19 mouse cellular contexts compared by ENCODE assay signal in genomic region chr10:45019849-45020248, GRCm38 (mm10). TPM values are rescaled to one million over a fixed set of nuclear protein-coding genes. Genes with fewer than 3 reads are reported as not detected.
DNase-seq lines count a peak whose midpoint lies in the region; ATAC-seq and TF ChIP-seq lines count a peak whose summit lies in the region.
"Had no signal": no experiment of that assay in that cellular context is flagged by ENCODE, and none has a peak within 500 bp of the region (broad histone marks: within the 10 kb centered on the region; RNA-seq: fewer than 3 reads in every experiment).

No protein-coding gene starts in this region.

- H3K79me2 ChIP-seq in CH12.LX (replicated peaks; ENCODE audit: control insufficient read depth, extremely low read depth, insufficient read depth, poor library complexity, severe bottlenecking), result no peaks in the 10 kb centered on the region

- peak; percentile 69 for DNase-seq in midbrain, embryonic 11.5 days (ENCODE audit: low spot score, missing footprints)
- DNase-seq in midbrain, embryonic 14.5 days, result no peak
- no peak for DNase-seq in CH12.LX (ENCODE audit: extremely low read depth)
- peak; percentile 74 for DNase-seq in induced T-regulatory cell, adult 2 months (ENCODE audit: low read depth)
- DNase-seq in left cerebral cortex, postnatal 10 days (ENCODE audit: extremely low spot score in 1 of 2, low spot score in 2 of 2), result no peak
- DNase-seq in right cerebral cortex, postnatal 14 days, result no peak
- no peak for DNase-seq in adrenal gland, postnatal 10 days
- DNase-seq: adrenal gland, adult 8-10 months; cerebellum, adult 18-20 months; cerebellum, adult 9-11 months; forebrain, postnatal 0 days; gastrocnemius, adult 2 months; gastrocnemius, postnatal 25 days had no signal

- dilution Hi-C loops in CH12.LX (cut with MboI; ENCODE audit: extremely low pct_ligation_motif_present, extremely low pct_unique_long_range_greater_than_20kb, low sequenced_read_pairs), result no loop called here

- H3K9ac ChIP-seq in midbrain, embryonic 11.5 days (ENCODE audit: low read length), result no peak overlapping the region
- no peak overlapping the region for H3K9ac ChIP-seq in midbrain, embryonic 14.5 days (replicated peaks; ENCODE audit: low read length)
- H3K9ac ChIP-seq in CH12.LX (ENCODE audit: insufficient read depth, low read depth), result peak overlapping the region; percentile 35
- H3K9ac ChIP-seq: forebrain, embryonic 13.5 days; forebrain, postnatal 0 days; heart, embryonic 12.5 days; hindbrain, embryonic 15.5 days; intestine, embryonic 15.5 days had no signal

- H3K9me3 ChIP-seq in midbrain, embryonic 11.5 days (ENCODE audit: control insufficient read depth, low read length), result peaks cover 2% of the 10 kb centered on the region; the same call in 1 of the 2 replicates
- H3K9me3 ChIP-seq in midbrain, embryonic 14.5 days (ENCODE audit: control insufficient read depth, low read length), result no peaks in the 10 kb centered on the region
- no peaks in the 10 kb centered on the region for H3K9me3 ChIP-seq in CH12.LX (replicated peaks; ENCODE audit: low read length)
- H3K9me3 ChIP-seq: embryonic facial prominence, embryonic 10.5 days; hindbrain, embryonic 15.5 days; intestine, embryonic 15.5 days had no signal

- H3K27me3 ChIP-seq in midbrain, embryonic 11.5 days (ENCODE audit: control insufficient read depth, insufficient read depth, low read length), result no peaks in the 10 kb centered on the region
- H3K27me3 ChIP-seq in midbrain, embryonic 14.5 days (ENCODE audit: control insufficient read depth, insufficient read depth, low read length), result no peaks in the 10 kb centered on the region
- no peaks in the 10 kb centered on the region for H3K27me3 ChIP-seq in CH12.LX (replicated peaks)
- H3K27me3 ChIP-seq: heart, embryonic 12.5 days; hindbrain, embryonic 15.5 days; intestine, embryonic 15.5 days had no signal

- TF ChIP-seq CTCF in CH12.LX (conservative IDR thresholded peaks at IDR 0.05 in 1 of 2, IDR thresholded peaks at IDR 0.05 in 1 of 2; ENCODE audit: low read depth in 2 of 2, low read length in 2 of 2), result no peak

- in situ Hi-C loops in CH12.LX (cut with MboI; ENCODE audit: low pct_ligation_motif_present, low pct_unique_long_range_greater_than_20kb, low sequenced_read_pairs), result loop anchor here (25.0 kb wide), 1 partner anchor 258 kb away; no protein-coding TSS in a partner anchor

- no peaks in the 10 kb centered on the region for H3K4me1 ChIP-seq in midbrain, embryonic 11.5 days (ENCODE audit: control insufficient read depth, insufficient read depth, low read length)
- no peaks in the 10 kb centered on the region for H3K4me1 ChIP-seq in midbrain, embryonic 14.5 days (ENCODE audit: control insufficient read depth, insufficient read depth, low read length)
- peaks cover 0 to 12% of the 10 kb centered on the region in 2 experiments; a peak in 1 of 4 replicates for H3K4me1 ChIP-seq in CH12.LX (ENCODE audit: control insufficient read depth in 1 of 2, insufficient read depth in 2 of 2)
- H3K4me1 ChIP-seq: embryonic facial prominence, embryonic 10.5 days; forebrain, embryonic 13.5 days; heart, embryonic 12.5 days; hindbrain, embryonic 15.5 days; intestine, embryonic 15.5 days had no signal

- TF ChIP-seq EP300 in CH12.LX (IDR thresholded peaks at IDR 0.05; ENCODE audit: low read length), result peak; percentile 7; the same call in 1 of the 2 replicates

- H3K4me3 ChIP-seq in midbrain, embryonic 11.5 days (ENCODE audit: low read depth, low read length), result no peak overlapping the region
- no peak overlapping the region for H3K4me3 ChIP-seq in midbrain, embryonic 14.5 days (replicated peaks; ENCODE audit: low read depth, low read length)
- no peak overlapping the region for H3K4me3 ChIP-seq in CH12.LX (replicated peaks in 1 of 3; ENCODE audit: low read depth in 2 of 3, low read length in 2 of 3, poor library complexity in 1 of 3)
- H3K4me3 ChIP-seq: embryonic facial prominence, embryonic 10.5 days; forebrain, embryonic 13.5 days; gastrocnemius, adult 2 months; heart, embryonic 12.5 days; hindbrain, embryonic 15.5 days; intestine, embryonic 15.5 days had no signal

- ATAC-seq in midbrain, embryonic 11.5 days (ENCODE audit: low FRiP score), result no peak
- no peak for ATAC-seq in midbrain, embryonic 14.5 days (ENCODE audit: low FRiP score, low TSS enrichment)
- ATAC-seq: forebrain, embryonic 13.5 days; forebrain, postnatal 0 days; Patski had no signal

- H3K27ac ChIP-seq in midbrain, embryonic 11.5 days (ENCODE audit: low read depth, low read length), result no peak overlapping the region
- no peak overlapping the region for H3K27ac ChIP-seq in midbrain, embryonic 14.5 days (replicated peaks; ENCODE audit: low read depth, low read length)
- peak overlapping the region; percentile 36; the same call in 1 of the 2 replicates for H3K27ac ChIP-seq in CH12.LX (ENCODE audit: insufficient read depth, low read depth)
- H3K27ac ChIP-seq: embryonic facial prominence, embryonic 10.5 days; forebrain, embryonic 13.5 days; gastrocnemius, adult 2 months; hindbrain, embryonic 15.5 days; intestine, embryonic 15.5 days had no signal

- H3K4me2 ChIP-seq in midbrain, embryonic 11.5 days, result no peak overlapping the region
- H3K4me2 ChIP-seq in midbrain, embryonic 14.5 days (ENCODE audit: low read length), result no peak overlapping the region
- peak overlapping the region; percentile 72 for H3K4me2 ChIP-seq in CH12.LX (ENCODE audit: insufficient read depth, low read depth, poor library complexity, severe bottlenecking)
- H3K4me2 ChIP-seq: forebrain, embryonic 13.5 days; heart, embryonic 12.5 days; hindbrain, embryonic 15.5 days; intestine, embryonic 15.5 days had no signal

- TF ChIP-seq RAD21 in CH12.LX (IDR thresholded peaks at IDR 0.05; ENCODE audit: low read depth, low read length), result no peak

- TF ChIP-seq POLR2A in CH12.LX (IDR thresholded peaks at IDR 0.05; ENCODE audit: low read depth, low read length), result no peak

- intact Hi-C loops in left cerebral cortex, postnatal 10 days (cut with DNase I), result no loop called here

- H3K36me3 ChIP-seq in midbrain, embryonic 11.5 days (ENCODE audit: control insufficient read depth, insufficient read depth, low read length), result no peaks in the 10 kb centered on the region
- no peaks in the 10 kb centered on the region for H3K36me3 ChIP-seq in midbrain, embryonic 14.5 days (ENCODE audit: control insufficient read depth, insufficient read depth, low read length)
- no peaks in the 10 kb centered on the region for H3K36me3 ChIP-seq in CH12.LX (replicated peaks in 1 of 2; ENCODE audit: control insufficient read depth in 1 of 2, insufficient read depth in 1 of 2, low read length in 1 of 2)
- H3K36me3 ChIP-seq: embryonic facial prominence, embryonic 10.5 days; heart, embryonic 12.5 days; hindbrain, embryonic 15.5 days; intestine, embryonic 15.5 days had no signal

- WGBS in midbrain, embryonic 11.5 days, result 89% methylated on average over 10 of the region's 10 CpGs
- 89% methylated on average over 10 of the region's 10 CpGs for WGBS in midbrain, embryonic 14.5 days

TF ChIP-seq in CH12.LX, 34 proteins besides CTCF, POLR2A, EP300 and RAD21:
- TF ChIP-seq ETS1 (conservative IDR thresholded peaks at IDR 0.05; ENCODE audit: low read depth, low read length) (peak; percentile 28; the same call in 1 of the 2 replicates), PAX5 (IDR thresholded peaks at IDR 0.05; ENCODE audit: low read length) (no peak), TBP (conservative IDR thresholded peaks at IDR 0.05; ENCODE audit: low read depth, low read length) (0 out of 2 replicates have a peak, but pooled peaks have one; percentile 10)

RNA-seq across cellular contexts. Expression of gene Prep, which starts 47.2 kb away (rescaled TPM):
- polyA plus RNA-seq in midbrain, embryonic 11.5 days (2014; fragmentation: Nextera tagmentation; extraction: Ambion mirVana), result 27.3 and 29.2 TPM in 2 replicates
- polyA plus RNA-seq in midbrain, embryonic 14.5 days (2014; fragmentation: Nextera tagmentation; extraction: Ambion mirVana), result 17.1 and 23.6 TPM in 2 replicates
- 17.6 and 17.8 TPM in 2 replicates for total RNA-seq in CH12.LX (2012; rRNA removed)
- total RNA-seq in CH12.LX (2014; rRNA removed), result 25.0 and 25.7 TPM in 2 replicates
- 26.0 and 28.2 TPM in 2 replicates for polyA plus RNA-seq in CH12.LX (2012; ENCODE audit: insufficient read length, low read depth)
- 10 to 100 TPM; 19.3 to 20.5 TPM for total RNA-seq in left cerebral cortex, postnatal 10 days (2021)
- 10 to 100 TPM; 15.3 to 16.8 TPM for total RNA-seq in adrenal gland, postnatal 10 days (2021)

Comparison
In these comparisons a context has a peak if more than half of its experiments do, and no peak if none do; other contexts are left out.
1. DNase-seq: peak in midbrain, embryonic 11.5 days (single experiment) and induced T-regulatory cell, adult 2 months (single experiment); none in midbrain, embryonic 14.5 days (single experiment), CH12.LX (single experiment), left cerebral cortex, postnatal 10 days (0 of 2), right cerebral cortex, postnatal 14 days (single experiment) and adrenal gland, postnatal 10 days (single experiment).